Mouse (Mus musculus) forebrain, embryonic 11.5 days (tissue): ENCODE results near the gene Klhl8. TPM values are rescaled to one million over a fixed set of nuclear protein-coding genes. Genes with fewer than 3 reads are reported as not detected.

ENCODE experiments used
- ATAC-seq: fragments of 200-750 bp; cut with Nextera tagmentation; replicated peaks from 2 replicates; pipeline ENCODE4 v1.8.0; 2017; ENCODE audit warnings: moderate TSS enrichment; ENCODE audit not compliant: low FRiP score
- DNase-seq: peaks from one replicate; pipeline ENCODE4 v3.0.0-alpha.2; 2017; ENCODE audit warnings: low spot score
- H3K27ac ChIP-seq: fragments of 300-500 bp; sonication (generic); 2 replicates; pipeline ENCODE4 v1.5.1; 2014; ENCODE audit warnings: low read depth, low read length
- H3K27me3 ChIP-seq: fragments of 300-500 bp; sonication (generic); 2 replicates; pipeline ENCODE4 v1.6.1; 2014; ENCODE audit warnings: mild to moderate bottlenecking, low read length, mixed read lengths; ENCODE audit not compliant: control insufficient read depth, insufficient read depth
- H3K36me3 ChIP-seq: fragments of 300-500 bp; sonication (generic); 2 replicates; pipeline ENCODE4 v1.6.1; 2014; ENCODE audit warnings: mild to moderate bottlenecking, low read length, moderate library complexity, mixed read lengths; ENCODE audit not compliant: control insufficient read depth, insufficient read depth
- H3K4me1 ChIP-seq: fragments of 300-500 bp; sonication (generic); replicated peaks from 2 replicates; pipeline ENCODE4 v1.6.1; 2014; ENCODE audit warnings: low read length, mixed read lengths; ENCODE audit not compliant: control insufficient read depth, insufficient read depth
- H3K4me2 ChIP-seq: fragments of 300-500 bp; sonication (generic); 2 replicates; pipeline ENCODE4 v1.6.1; 2014; ENCODE audit warnings: low read depth, mild to moderate bottlenecking, low read length, moderate library complexity, mixed read lengths; ENCODE audit not compliant: severe bottlenecking
- H3K4me3 ChIP-seq: fragments of 300-500 bp; sonication (generic); 2 replicates; pipeline ENCODE4 v1.5.1; 2014; ENCODE audit warnings: low read depth, low read length
- H3K9ac ChIP-seq: fragments of 300-500 bp; sonication (generic); 2 replicates; pipeline ENCODE4 v1.6.1; 2014; ENCODE audit warnings: low read length
- H3K9me3 ChIP-seq: fragments of 300-500 bp; sonication (generic); 2 replicates; pipeline ENCODE4 v1.6.1; 2016; ENCODE audit warnings: low read length, mixed read lengths; ENCODE audit not compliant: control insufficient read depth
- WGBS: fragments of 180-500 bp; shearing (Covaris S2); extraction: QIAGEN DNeasy Blood & Tissue Kit; methylation state at CpG from one replicate; pipeline ENCODE4 v1.1.7; 2014; 5-methylcytosine and 5-hydroxymethylcytosine counted together
- polyA plus RNA-seq: library from polyadenylated mRNA; unstranded; fragments of >200 nt; fragmentation: Nextera tagmentation; extraction: Ambion mirVana; gene quantifications from 2 replicates; pipeline ENCODE4 v1.2.1, GENCODE M21; 2014

Klhl8 gene
- polyA plus RNA-seq, 1 experiment from 2014 or later = 12.3 TPM

- Histone ChIP-seq H3K36me3 (no peaks in the 10 kb centered on the region; the same call in 1 of the 2 replicates), H3K4me1 (no peaks in the 10 kb centered on the region), H3K27ac (no peak overlapping the region), H3K27me3 (no peaks in the 10 kb centered on the region), H3K4me3 (no peak overlapping the region), H3K4me2 (no peak overlapping the region), H3K9ac (no peak overlapping the region), H3K9me3 (no peaks in the 10 kb centered on the region)
- no peak for DNase-seq
- WGBS = 74% methylated on average over 12 of the region's 12 CpGs
- no peak for ATAC-seq
Measured at GRCm38 (mm10) chr5:103829158-103829557, 81.9 kb downstream of the Klhl8 start.

- no peak overlapping the region for H3K27ac ChIP-seq
- ATAC-seq = no peak
- 89% methylated on average over 8 of the region's 8 CpGs for WGBS
Measured at GRCm38 (mm10) chr5:103828729-103829128, 82.3 kb downstream of the Klhl8 start.

GRCm38 (mm10) chr5:103828304-103828703 lies 82.8 kb downstream of the Klhl8 start:
- H3K4me2 ChIP-seq = no peak overlapping the region
- no peaks in the 10 kb centered on the region; the same call in 1 of the 2 replicates for H3K36me3 ChIP-seq
- 89% methylated on average over 21 of the region's 21 CpGs for WGBS
- no peaks in the 10 kb centered on the region for H3K27me3 ChIP-seq
- no peak for ATAC-seq
- H3K4me3 ChIP-seq = no peak overlapping the region
- no peak overlapping the region for H3K9ac ChIP-seq
- H3K9me3 ChIP-seq = no peaks in the 10 kb centered on the region
- H3K27ac ChIP-seq = no peak overlapping the region
- 0 out of 2 replicates have a peak, but pooled peaks cover 3% of the 10 kb centered on the region for H3K4me1 ChIP-seq
- DNase-seq = no peak

More at GRCm38 (mm10) chr5:103828729-103829128, 82.3 kb downstream of the Klhl8 start:
- Histone ChIP-seq H3K4me2 (no peak overlapping the region), H3K9me3 (no peaks in the 10 kb centered on the region), H3K4me3 (no peak overlapping the region), H3K9ac (no peak overlapping the region), H3K36me3 (no peaks in the 10 kb centered on the region; the same call in 1 of the 2 replicates), H3K27me3 (no peaks in the 10 kb centered on the region), H3K4me1 (0 out of 2 replicates have a peak, but pooled peaks cover 3% of the 10 kb centered on the region)
- DNase-seq = no peak

GRCm38 (mm10) chr5:103822949-103823348 lies 88.1 kb downstream of the Klhl8 start:
- WGBS = 91% methylated on average over 5 of the region's 5 CpGs

GRCm38 (mm10) chr5:103821500-103822298 lies 89.4 kb downstream of the Klhl8 start:
- Histone ChIP-seq H3K27me3 (no peaks in the 10 kb centered on the region), H3K4me1 (0 out of 2 replicates have a peak, but pooled peaks cover 3% of the 10 kb centered on the region), H3K9me3 (no peaks in the 10 kb centered on the region), H3K9ac (no peak overlapping the region), H3K4me3 (no peak overlapping the region), H3K36me3 (no peaks in the 10 kb centered on the region; the same call in 1 of the 2 replicates), H3K4me2 (no peak overlapping the region), H3K27ac (no peak overlapping the region)
- DNase-seq = no peak
- WGBS = 87% methylated on average over 13 of the region's 13 CpGs
- no peak for ATAC-seq

More at GRCm38 (mm10) chr5:103822949-103823348, 88.1 kb downstream of the Klhl8 start:
- no peak overlapping the region for H3K27ac ChIP-seq
- no peaks in the 10 kb centered on the region; the same call in 1 of the 2 replicates for H3K36me3 ChIP-seq
- DNase-seq (no peak), ATAC-seq (no peak)
- H3K4me2 ChIP-seq = no peak overlapping the region
- no peak overlapping the region for H3K9ac ChIP-seq
- 0 out of 2 replicates have a peak, but pooled peaks cover 3% of the 10 kb centered on the region for H3K4me1 ChIP-seq
- H3K9me3 ChIP-seq = no peaks in the 10 kb centered on the region
- H3K4me3 ChIP-seq = no peak overlapping the region
- no peaks in the 10 kb centered on the region for H3K27me3 ChIP-seq

GRCm38 (mm10) chr5:103821062-103821461 lies 90.0 kb downstream of the Klhl8 start:
- Histone ChIP-seq H3K9ac (no peak overlapping the region), H3K4me3 (no peak overlapping the region), H3K9me3 (no peaks in the 10 kb centered on the region), H3K27me3 (no peaks in the 10 kb centered on the region), H3K27ac (no peak overlapping the region), H3K4me1 (0 out of 2 replicates have a peak, but pooled peaks cover 3% of the 10 kb centered on the region), H3K36me3 (no peaks in the 10 kb centered on the region; the same call in 1 of the 2 replicates), H3K4me2 (no peak overlapping the region)
- 88% methylated on average over 9 of the region's 9 CpGs for WGBS
- DNase-seq (no peak), ATAC-seq (no peak)

GRCm38 (mm10) chr5:103819674-103820073 lies 91.4 kb downstream of the Klhl8 start:
- no peak overlapping the region for H3K9ac ChIP-seq
- 93% methylated on average over 1 of the region's 1 CpGs for WGBS
- no peak overlapping the region for H3K4me2 ChIP-seq
- H3K4me3 ChIP-seq = no peak overlapping the region
- ATAC-seq = no peak
- H3K27ac ChIP-seq = no peak overlapping the region
- no peak for DNase-seq
- no peaks in the 10 kb centered on the region for H3K9me3 ChIP-seq
- no peaks in the 10 kb centered on the region for H3K27me3 ChIP-seq
- H3K4me1 ChIP-seq = 0 out of 2 replicates have a peak, but pooled peaks cover 3% of the 10 kb centered on the region
- H3K36me3 ChIP-seq = no peaks in the 10 kb centered on the region

GRCm38 (mm10) chr5:103818602-103819001 lies 92.5 kb downstream of the Klhl8 start:
- WGBS = 90% methylated on average over 9 of the region's 9 CpGs
- Histone ChIP-seq H3K36me3 (no peaks in the 10 kb centered on the region), H3K4me3 (no peak overlapping the region), H3K27me3 (no peaks in the 10 kb centered on the region), H3K4me1 (0 out of 2 replicates have a peak, but pooled peaks cover 2% of the 10 kb centered on the region), H3K9ac (no peak overlapping the region), H3K4me2 (no peak overlapping the region), H3K9me3 (no peaks in the 10 kb centered on the region), H3K27ac (no peak overlapping the region)
- DNase-seq (no peak), ATAC-seq (no peak)
